Mouse (Mus musculus): Measurements from ENCODE around the gene Dgat2. TPM values are rescaled to one million over a fixed set of nuclear protein-coding genes. Genes with fewer than 3 reads are reported as not detected.

Gene Dgat2
- polyA plus RNA-seq, 1 experiment from 2014 or later: 21.1 TPM

DNA sequence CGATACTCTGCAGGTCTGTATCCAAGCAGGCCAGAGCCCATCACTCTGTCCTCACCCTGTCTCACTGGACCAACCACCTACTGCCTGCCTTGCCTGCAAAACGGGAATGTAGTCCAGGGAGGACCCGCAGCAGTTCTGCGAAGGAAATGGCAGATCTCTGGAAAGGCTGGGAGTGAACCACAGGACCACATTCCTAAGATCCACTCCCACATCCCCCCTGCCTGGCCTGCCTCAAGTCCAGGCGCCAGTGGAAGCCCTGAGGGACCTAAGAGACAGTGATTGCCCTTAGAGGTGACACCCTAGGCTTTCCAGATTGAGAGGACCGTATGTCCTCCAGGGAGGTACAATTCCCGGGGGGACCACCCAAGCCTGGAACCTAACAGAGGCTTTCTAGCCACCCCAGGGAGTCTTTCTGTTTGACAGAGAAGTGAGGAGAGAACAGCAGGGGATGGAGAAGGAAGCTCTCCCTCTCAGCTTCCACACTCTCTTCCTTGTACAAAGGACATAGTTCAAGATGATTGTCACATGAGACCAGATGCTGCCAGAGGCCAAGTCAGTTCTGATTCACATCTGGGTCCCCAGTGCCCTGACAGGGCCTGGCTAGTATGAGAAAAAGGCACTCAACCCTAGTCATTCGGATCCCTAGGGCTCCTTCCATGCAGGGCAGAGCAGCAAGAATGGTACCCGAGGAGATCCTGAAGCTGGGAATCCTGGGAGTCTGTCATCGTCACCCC, 10.6 kb downstream of the Dgat2 start:
- Histone ChIP-seq H3K4me2 (ENCODE audit: low read depth, low read length) (no peak overlapping the region), H3K4me1 (ENCODE audit: control insufficient read depth, insufficient read depth, low read length) (no peaks in the 10 kb centered on the region), H3K27ac (ENCODE audit: low read depth, low read length) (no peak overlapping the region), H3K9ac (replicated peaks; ENCODE audit: low read depth, low read length) (no peak overlapping the region), H3K9me3 (ENCODE audit: control insufficient read depth, low read length) (no peaks in the 10 kb centered on the region), H3K4me3 (ENCODE audit: low read depth, low read length) (no peak overlapping the region), H3K36me3 (ENCODE audit: control insufficient read depth, insufficient read depth, low read length) (no peaks in the 10 kb centered on the region), H3K27me3 (ENCODE audit: control insufficient read depth, insufficient read depth, low read length) (no peaks in the 10 kb centered on the region)
- 70% methylated on average over 10 of the region's 10 CpGs for WGBS
- ATAC-seq (ENCODE audit: low read depth): no peak

DNA sequence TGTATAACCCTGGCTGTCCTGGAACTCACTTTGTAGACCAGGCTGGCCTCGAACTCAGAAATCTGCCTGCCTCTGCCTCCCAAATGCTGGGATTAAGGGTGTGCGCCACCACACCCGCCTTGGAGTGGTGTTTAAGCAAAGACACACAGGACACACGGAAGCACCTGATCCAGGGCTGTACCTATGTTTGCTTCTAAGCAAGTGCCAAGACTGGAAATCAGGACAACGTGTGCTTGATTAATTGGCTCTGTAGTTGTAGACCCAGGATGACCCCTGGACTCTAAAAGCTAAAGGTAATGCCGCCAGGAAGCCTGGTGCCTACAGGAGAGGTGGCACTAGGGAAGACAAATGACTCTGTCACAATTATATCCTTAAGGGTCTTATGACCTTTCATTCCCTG, 12.0 kb downstream of the Dgat2 start:
- no peak for ATAC-seq (ENCODE audit: low read depth)
- no peaks in the 10 kb centered on the region for H3K27me3 ChIP-seq (ENCODE audit: control insufficient read depth, insufficient read depth, low read length)
- no peaks in the 10 kb centered on the region for H3K9me3 ChIP-seq (ENCODE audit: control insufficient read depth, low read length)
- H3K4me2 ChIP-seq (ENCODE audit: low read depth, low read length): no peak overlapping the region
- H3K9ac ChIP-seq (replicated peaks; ENCODE audit: low read depth, low read length): no peak overlapping the region
- no peak overlapping the region for H3K4me3 ChIP-seq (ENCODE audit: low read depth, low read length)
- no peaks in the 10 kb centered on the region for H3K4me1 ChIP-seq (ENCODE audit: control insufficient read depth, insufficient read depth, low read length)
- 92% methylated on average over 6 of the region's 6 CpGs for WGBS
- no peak overlapping the region for H3K27ac ChIP-seq (ENCODE audit: low read depth, low read length)
- no peaks in the 10 kb centered on the region for H3K36me3 ChIP-seq (ENCODE audit: control insufficient read depth, insufficient read depth, low read length)

DNA sequence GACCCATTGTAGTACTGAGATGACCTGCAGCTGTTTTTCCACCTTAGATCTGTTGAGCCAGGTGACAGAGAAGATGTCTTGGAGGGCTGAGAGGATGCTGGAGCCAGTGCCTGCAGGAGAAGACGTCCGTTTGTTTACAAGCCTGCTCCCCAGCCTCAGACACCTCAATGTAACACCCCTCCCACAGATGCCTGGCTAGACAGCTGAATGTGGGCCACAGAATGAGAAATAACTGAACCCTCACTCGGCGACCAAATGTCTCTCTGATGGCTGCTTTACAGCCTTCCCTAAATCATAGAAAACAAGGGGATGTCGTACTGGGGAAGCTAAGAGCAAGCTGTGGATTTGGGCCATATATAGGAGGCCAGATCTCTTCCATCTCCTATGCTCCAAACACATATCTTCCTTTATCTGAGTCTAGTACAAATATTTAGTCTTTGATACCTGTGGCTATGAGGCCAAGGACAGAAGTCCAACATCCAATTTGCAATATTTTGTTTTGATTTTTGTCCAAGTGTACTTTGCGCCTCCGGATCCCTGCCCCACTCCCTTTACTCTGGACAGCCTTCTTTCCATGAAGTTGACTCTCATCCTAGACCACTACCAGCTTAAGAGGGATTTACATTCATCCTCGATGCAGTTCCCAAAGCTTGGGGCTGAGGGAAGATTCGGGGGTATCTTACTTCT, 12.7 kb downstream of the Dgat2 start:
- no peak for ATAC-seq (ENCODE audit: low read depth)
- Histone ChIP-seq H3K36me3 (ENCODE audit: control insufficient read depth, insufficient read depth, low read length) (no peaks in the 10 kb centered on the region), H3K4me3 (ENCODE audit: low read depth, low read length) (no peak overlapping the region), H3K9ac (replicated peaks; ENCODE audit: low read depth, low read length) (no peak overlapping the region), H3K4me2 (ENCODE audit: low read depth, low read length) (no peak overlapping the region), H3K4me1 (ENCODE audit: control insufficient read depth, insufficient read depth, low read length) (no peaks in the 10 kb centered on the region), H3K9me3 (ENCODE audit: control insufficient read depth, low read length) (no peaks in the 10 kb centered on the region), H3K27me3 (ENCODE audit: control insufficient read depth, insufficient read depth, low read length) (no peaks in the 10 kb centered on the region), H3K27ac (ENCODE audit: low read depth, low read length) (no peak overlapping the region)
- 75% methylated on average over 9 of the region's 9 CpGs for WGBS

DNA sequence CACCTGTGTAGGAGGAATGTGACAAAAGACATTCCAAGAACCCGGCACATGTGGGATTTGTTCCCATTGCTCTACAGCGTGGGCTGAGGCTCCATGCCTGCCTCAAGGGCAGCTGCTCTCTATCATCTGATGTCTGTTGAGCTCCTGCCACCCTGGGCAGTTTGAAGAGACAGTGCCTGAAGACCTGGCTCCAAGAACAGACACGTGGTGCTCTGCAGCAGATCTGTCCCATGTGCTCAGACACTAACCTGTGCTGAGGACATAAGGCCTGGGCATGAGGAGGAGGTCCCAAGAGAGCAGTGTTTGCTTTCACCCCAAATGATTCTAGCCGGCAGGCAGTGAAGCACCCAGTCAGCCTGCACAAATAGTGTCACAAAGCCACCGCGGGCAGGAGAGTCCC, 13.8 kb downstream of the Dgat2 start:
- H3K4me1 ChIP-seq (ENCODE audit: control insufficient read depth, insufficient read depth, low read length): no peaks in the 10 kb centered on the region
- H3K4me3 ChIP-seq (ENCODE audit: low read depth, low read length): no peak overlapping the region
- H3K36me3 ChIP-seq (ENCODE audit: control insufficient read depth, insufficient read depth, low read length): no peaks in the 10 kb centered on the region
- ATAC-seq (ENCODE audit: low read depth): no peak
- no peak overlapping the region for H3K27ac ChIP-seq (ENCODE audit: low read depth, low read length)
- no peaks in the 10 kb centered on the region for H3K27me3 ChIP-seq (ENCODE audit: control insufficient read depth, insufficient read depth, low read length)
- no peak overlapping the region for H3K4me2 ChIP-seq (ENCODE audit: low read depth, low read length)
- no peak overlapping the region for H3K9ac ChIP-seq (replicated peaks; ENCODE audit: low read depth, low read length)
- 89% methylated on average over 6 of the region's 6 CpGs for WGBS
- H3K9me3 ChIP-seq (ENCODE audit: control insufficient read depth, low read length): no peaks in the 10 kb centered on the region

DNA sequence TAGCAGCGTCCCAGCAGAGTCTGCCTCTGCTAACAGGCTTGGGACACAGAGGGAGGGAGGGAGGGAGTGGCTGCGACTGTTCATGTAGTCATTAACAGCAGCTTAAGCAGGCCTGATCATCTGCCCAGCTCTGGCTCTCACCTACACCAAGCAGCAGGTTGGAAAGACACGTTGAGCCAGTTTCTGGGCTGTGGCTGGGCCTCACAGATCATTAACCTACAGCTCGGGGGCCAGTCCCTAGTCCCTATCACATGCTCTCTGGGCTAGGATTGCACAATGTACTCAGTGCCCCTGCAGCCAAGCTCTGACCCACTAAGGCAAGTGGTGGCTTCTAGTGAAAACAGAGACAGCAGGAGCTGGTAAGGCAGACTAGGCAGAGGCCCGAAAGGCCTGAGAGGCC, 14.6 kb downstream of the Dgat2 start:
- H3K27me3 ChIP-seq (ENCODE audit: control insufficient read depth, insufficient read depth, low read length): no peaks in the 10 kb centered on the region
- no peak overlapping the region for H3K4me2 ChIP-seq (ENCODE audit: low read depth, low read length)
- H3K27ac ChIP-seq (ENCODE audit: low read depth, low read length): no peak overlapping the region
- H3K36me3 ChIP-seq (ENCODE audit: control insufficient read depth, insufficient read depth, low read length): no peaks in the 10 kb centered on the region
- no peak overlapping the region for H3K9ac ChIP-seq (replicated peaks; ENCODE audit: low read depth, low read length)
- no peak for ATAC-seq (ENCODE audit: low read depth)
- 70% methylated on average over 5 of the region's 5 CpGs for WGBS
- H3K4me3 ChIP-seq (ENCODE audit: low read depth, low read length): no peak overlapping the region
- no peaks in the 10 kb centered on the region for H3K9me3 ChIP-seq (ENCODE audit: control insufficient read depth, low read length)
- H3K4me1 ChIP-seq (ENCODE audit: control insufficient read depth, insufficient read depth, low read length): no peaks in the 10 kb centered on the region

DNA sequence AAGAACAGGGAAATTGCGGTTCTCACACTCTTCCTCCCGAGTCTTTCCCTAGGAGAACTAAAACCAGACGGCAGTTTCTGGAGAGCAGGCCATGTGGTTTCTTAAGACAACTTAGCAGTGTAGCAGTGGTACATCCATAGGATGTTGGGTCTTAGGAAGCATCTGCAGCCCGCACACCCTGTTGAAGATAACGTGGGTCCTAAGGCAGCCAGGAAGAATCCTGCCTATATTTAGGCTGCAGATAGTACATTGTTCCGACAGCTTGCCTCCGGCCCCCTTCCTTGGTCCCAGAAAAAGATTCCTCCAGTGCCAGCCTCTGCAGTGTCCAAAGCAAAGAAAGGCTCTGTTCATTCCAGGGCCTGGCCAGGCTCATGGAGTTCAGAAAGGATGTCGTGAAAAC, 16.4 kb downstream of the Dgat2 start:
- Histone ChIP-seq H3K4me2 (ENCODE audit: low read depth, low read length) (no peak overlapping the region), H3K4me3 (ENCODE audit: low read depth, low read length) (no peak overlapping the region), H3K9ac (replicated peaks; ENCODE audit: low read depth, low read length) (no peak overlapping the region), H3K9me3 (ENCODE audit: control insufficient read depth, low read length) (no peaks in the 10 kb centered on the region), H3K36me3 (ENCODE audit: control insufficient read depth, insufficient read depth, low read length) (no peaks in the 10 kb centered on the region), H3K4me1 (ENCODE audit: control insufficient read depth, insufficient read depth, low read length) (no peaks in the 10 kb centered on the region), H3K27ac (ENCODE audit: low read depth, low read length) (no peak overlapping the region), H3K27me3 (ENCODE audit: control insufficient read depth, insufficient read depth, low read length) (no peaks in the 10 kb centered on the region)
- 92% methylated on average over 8 of the region's 8 CpGs for whole genome bisulfite sequencing
- no peak for ATAC-seq (ENCODE audit: low read depth)

DNA sequence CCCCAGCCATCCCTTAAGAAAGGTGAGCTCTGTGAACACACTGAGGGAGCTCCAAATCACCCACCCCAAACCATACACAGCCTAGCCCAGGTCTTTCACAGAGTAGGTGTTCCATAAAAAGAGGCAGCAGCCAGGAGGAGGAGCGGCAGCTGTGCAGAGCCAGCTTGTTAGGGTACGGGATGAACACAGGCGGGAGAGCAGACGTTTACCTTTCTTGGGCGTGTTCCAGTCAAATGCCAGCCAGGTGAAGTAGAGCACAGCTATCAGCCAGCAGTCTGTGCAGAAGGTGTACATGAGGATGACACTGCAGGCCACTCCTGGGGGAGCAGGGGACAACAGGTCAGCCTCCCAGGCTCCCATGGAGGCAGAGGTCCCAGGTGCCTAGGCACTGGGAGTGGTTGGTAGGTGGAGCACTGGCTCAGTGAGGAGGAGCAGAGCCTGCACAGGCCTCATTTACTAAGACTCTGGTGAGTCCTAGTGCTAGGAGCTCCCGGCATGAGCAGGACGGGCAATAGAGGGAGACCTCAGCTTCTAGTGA, 17.6 kb downstream of the Dgat2 start:
- Histone ChIP-seq H3K36me3 (ENCODE audit: control insufficient read depth, insufficient read depth, low read length) (no peaks in the 10 kb centered on the region), H3K27ac (ENCODE audit: low read depth, low read length) (no peak overlapping the region), H3K9me3 (ENCODE audit: control insufficient read depth, low read length) (no peaks in the 10 kb centered on the region), H3K4me2 (ENCODE audit: low read depth, low read length) (no peak overlapping the region), H3K9ac (replicated peaks; ENCODE audit: low read depth, low read length) (no peak overlapping the region), H3K27me3 (ENCODE audit: control insufficient read depth, insufficient read depth, low read length) (no peaks in the 10 kb centered on the region), H3K4me3 (ENCODE audit: low read depth, low read length) (no peak overlapping the region), H3K4me1 (ENCODE audit: control insufficient read depth, insufficient read depth, low read length) (no peaks in the 10 kb centered on the region)
- no peak for ATAC-seq (ENCODE audit: low read depth)
- 83% methylated on average over 7 of the region's 7 CpGs for WGBS

DNA sequence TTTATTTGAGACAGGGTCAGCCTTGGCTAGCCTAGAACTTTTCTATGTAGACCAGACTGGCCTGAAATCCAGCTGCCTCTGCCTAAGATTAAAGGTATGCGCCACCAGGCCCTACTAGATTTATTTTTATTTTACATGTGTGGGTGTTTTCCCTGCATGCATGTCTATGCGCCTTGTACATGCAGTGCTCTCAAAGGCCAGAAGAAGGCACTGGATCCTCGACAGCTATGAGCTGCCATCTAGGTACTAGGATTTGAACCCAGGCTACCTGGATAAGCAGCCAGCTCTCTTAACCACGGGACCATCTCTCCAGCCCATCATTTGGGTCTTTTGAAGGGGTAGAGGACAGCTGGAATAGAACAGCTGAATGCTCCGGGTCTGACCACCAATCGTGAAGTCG, 20.1 kb downstream of the Dgat2 start:
- H3K4me2 ChIP-seq (ENCODE audit: low read depth, low read length): no peak overlapping the region
- ATAC-seq (ENCODE audit: low read depth): no peak
- no peak overlapping the region for H3K4me3 ChIP-seq (ENCODE audit: low read depth, low read length)
- no peaks in the 10 kb centered on the region for H3K36me3 ChIP-seq (ENCODE audit: control insufficient read depth, insufficient read depth, low read length)
- 93% methylated on average over 7 of the region's 7 CpGs for WGBS
- H3K9me3 ChIP-seq (ENCODE audit: control insufficient read depth, low read length): no peaks in the 10 kb centered on the region
- no peak overlapping the region for H3K9ac ChIP-seq (replicated peaks; ENCODE audit: low read depth, low read length)
- no peak overlapping the region for H3K27ac ChIP-seq (ENCODE audit: low read depth, low read length)
- H3K4me1 ChIP-seq (ENCODE audit: control insufficient read depth, insufficient read depth, low read length): no peaks in the 10 kb centered on the region
- no peaks in the 10 kb centered on the region for H3K27me3 ChIP-seq (ENCODE audit: control insufficient read depth, insufficient read depth, low read length)

DNA sequence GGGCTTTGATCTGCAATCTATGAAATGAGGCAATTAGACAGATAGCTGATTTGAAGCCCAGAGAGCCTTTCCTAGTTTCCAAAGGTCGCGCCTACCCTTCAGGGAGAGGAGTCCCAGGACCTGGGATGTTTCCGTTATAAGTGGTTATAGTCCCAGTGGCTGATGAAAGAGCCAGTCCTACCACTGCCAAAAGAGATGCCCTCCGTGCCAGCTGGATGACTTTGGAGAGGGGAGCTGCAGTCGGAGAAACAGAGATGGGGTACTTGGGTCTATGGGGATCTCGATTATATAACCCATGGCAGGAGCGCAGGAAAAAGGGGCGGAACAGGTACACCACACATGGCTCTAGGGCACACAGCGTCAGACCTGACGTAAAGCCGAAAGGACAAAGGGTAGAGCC, 20.6 kb downstream of the Dgat2 start:
- Histone ChIP-seq H3K4me1 (ENCODE audit: control insufficient read depth, insufficient read depth, low read length) (no peaks in the 10 kb centered on the region), H3K27ac (ENCODE audit: low read depth, low read length) (no peak overlapping the region), H3K4me3 (ENCODE audit: low read depth, low read length) (no peak overlapping the region), H3K4me2 (ENCODE audit: low read depth, low read length) (no peak overlapping the region), H3K9me3 (ENCODE audit: control insufficient read depth, low read length) (no peaks in the 10 kb centered on the region), H3K27me3 (ENCODE audit: control insufficient read depth, insufficient read depth, low read length) (no peaks in the 10 kb centered on the region), H3K36me3 (ENCODE audit: control insufficient read depth, insufficient read depth, low read length) (no peaks in the 10 kb centered on the region), H3K9ac (replicated peaks; ENCODE audit: low read depth, low read length) (no peak overlapping the region)
- ATAC-seq (ENCODE audit: low read depth): no peak
- WGBS: 88% methylated on average over 11 of the region's 11 CpGs
